Mouse (Mus musculus) lung, postnatal 0 days (tissue): ENCODE data around the gene Ehd4.

Source experiments
- CTCF ChIP-seq: IDR thresholded peaks from 2 replicates; pipeline ENCODE4 v1.5.1; 2016; ENCODE audit warnings: antibody characterized with exemption, mild to moderate bottlenecking
- EP300 ChIP-seq: IDR thresholded peaks from 2 replicates; pipeline ENCODE4 v1.6.1; 2016; ENCODE audit warnings: antibody characterized with exemption, mild to moderate bottlenecking, control low read depth

- TF ChIP-seq EP300 (no peak), CTCF (no peak)
Measured at GRCm38 (mm10) chr2:120125461-120125860, 28.9 kb downstream of the Ehd4 start.
